Mouse (Mus musculus): ENCODE results near the gene Mrto4. TPM values are rescaled to one million over a fixed set of nuclear protein-coding genes. Genes with fewer than 3 reads are reported as not detected.
"Not testable (repeated sequence)": the region's sequence is repeated elsewhere in the genome, so short reads cannot be mapped to it uniquely, and the experiment has no call there.

Mrto4 gene
- total RNA-seq (2017), result 62.4 and 68.3 TPM in 2 replicates

DNA sequence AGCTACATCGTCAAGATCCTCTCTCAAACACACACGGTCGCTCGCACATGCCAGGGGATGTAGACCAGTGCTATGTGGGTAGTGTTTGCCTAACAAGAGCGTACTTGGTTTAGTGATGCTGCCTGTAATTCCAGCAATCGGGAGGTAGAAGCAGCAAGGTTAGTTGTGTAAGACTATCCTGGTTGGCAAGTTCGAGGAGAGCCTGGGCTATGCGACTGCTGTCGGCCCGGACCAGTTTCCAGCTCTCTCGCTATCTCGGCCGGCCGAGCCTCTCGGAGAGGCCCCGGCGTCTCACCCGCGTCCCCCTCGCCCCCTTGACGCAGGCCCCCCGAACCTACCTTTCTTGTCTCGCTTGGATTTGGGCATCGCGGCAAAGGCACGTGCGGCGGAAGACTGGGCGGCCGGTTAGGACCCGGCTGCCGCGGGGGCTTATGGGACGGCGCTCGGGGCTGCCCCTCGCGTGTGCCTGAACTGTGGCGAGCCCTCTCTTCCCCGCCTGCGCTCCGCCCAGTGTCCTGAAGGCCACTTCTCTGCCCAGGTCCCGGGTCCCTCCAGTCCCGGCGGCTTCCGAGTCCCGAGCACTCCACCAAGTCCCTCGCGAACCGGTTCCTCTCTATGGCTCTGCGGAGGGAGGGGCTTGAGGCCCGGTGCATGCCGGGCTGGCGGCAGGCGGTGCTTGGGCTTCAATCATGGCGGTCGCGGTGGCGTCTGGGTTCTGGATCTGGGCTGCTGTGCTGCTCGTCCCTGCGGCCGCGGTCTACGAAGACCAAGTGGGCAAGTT is at the start of gene Mrto4, which contains the start of the genes Emc1 and Ubr4:
Mrto4 (minus strand) TSS at position 646 of the 781 bp plus-strand sequence.
Emc1 (plus strand) TSS at position 657 of the 781 bp plus-strand sequence.
Ubr4 (plus strand) TSS at position 679 of the 781 bp plus-strand sequence.
- ATAC-seq (replicated peaks; ENCODE audit: low read depth, poor library complexity, severe bottlenecking), result peak; percentile 95

DNA sequence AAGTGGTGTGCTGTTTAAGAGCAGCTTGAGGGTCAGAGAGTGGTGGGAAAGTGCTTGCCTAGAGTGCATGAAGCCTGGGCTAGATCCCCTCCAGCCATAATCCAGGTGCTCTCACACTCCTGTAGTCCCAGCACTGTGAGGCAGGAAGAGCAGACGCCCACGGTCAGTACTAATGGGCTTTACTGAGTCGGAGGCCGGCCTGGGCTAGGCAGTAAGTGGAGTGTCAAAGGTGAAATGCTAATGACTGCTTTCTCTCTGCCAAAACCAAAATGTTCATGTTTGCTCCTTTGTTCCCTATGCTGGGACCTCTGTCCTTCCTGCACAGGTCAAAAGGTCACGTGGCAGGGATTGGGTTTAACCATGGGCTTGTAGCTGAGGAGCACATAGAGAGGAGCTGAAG is 48.1 kb upstream of the Mrto4 start:
- ATAC-seq (replicated peaks; ENCODE audit: low read depth, poor library complexity, severe bottlenecking), result no peak

GRCm38 (mm10) chr4:139395431-139395830 is 43.1 kb upstream of the Mrto4 start:
- no peak for ATAC-seq (replicated peaks; ENCODE audit: low read depth, poor library complexity, severe bottlenecking)

GRCm38 (mm10) chr4:139389557-139389956 is 37.2 kb upstream of the Mrto4 start:
- ATAC-seq (replicated peaks; ENCODE audit: low read depth, poor library complexity, severe bottlenecking), result no peak

DNA sequence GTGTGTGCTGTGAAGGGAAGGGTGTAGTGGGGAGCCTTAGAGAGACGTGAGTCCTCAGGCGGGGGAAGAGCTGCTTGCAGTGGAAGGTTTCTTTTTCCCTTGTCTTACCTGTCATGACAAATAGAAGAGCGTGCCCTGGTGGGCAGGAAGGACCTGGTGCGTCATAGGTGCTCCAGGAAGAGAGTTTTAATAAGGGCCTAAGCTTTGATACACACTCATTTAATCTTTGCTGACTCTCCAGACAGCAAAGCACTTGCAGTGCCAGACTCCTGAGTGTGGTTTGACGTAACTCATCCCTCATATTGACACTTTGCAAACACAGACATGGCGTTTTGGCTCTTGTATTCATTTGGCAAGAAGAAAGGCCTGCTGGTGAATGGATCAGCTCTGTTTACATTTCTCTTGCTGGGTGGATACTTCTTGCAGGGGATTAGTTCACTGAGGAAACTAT is 34.5 kb upstream of the Mrto4 start:
- no peak for ATAC-seq (replicated peaks; ENCODE audit: low read depth, poor library complexity, severe bottlenecking)

- ATAC-seq (replicated peaks; ENCODE audit: low read depth, poor library complexity, severe bottlenecking), result not testable (repeated sequence)
Observed at GRCm38 (mm10) chr4:139385841-139386240, 33.5 kb upstream of the Mrto4 start.

DNA sequence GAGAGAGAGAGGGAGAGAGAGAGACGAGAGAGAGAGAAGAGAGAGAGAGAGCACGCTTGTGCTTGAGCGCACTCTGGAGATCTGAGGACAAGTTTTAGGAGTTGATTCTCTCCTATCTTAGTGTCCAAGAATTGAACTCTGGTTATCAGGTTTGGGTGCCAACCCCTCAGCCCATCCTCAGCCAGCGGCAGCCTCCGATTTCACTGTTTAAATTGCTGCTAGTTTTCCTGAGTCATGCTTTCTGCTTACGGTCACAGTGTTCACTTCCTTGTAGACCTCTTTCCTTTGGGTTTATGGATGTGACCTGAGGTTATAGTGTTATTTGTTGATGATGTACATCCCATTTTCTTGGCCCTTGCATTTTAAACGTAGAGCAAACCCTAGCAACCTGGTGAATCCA is 29.9 kb upstream of the Mrto4 start:
- ATAC-seq (replicated peaks; ENCODE audit: low read depth, poor library complexity, severe bottlenecking), result 0 out of 2 replicates have a peak, but pooled peaks have one; percentile 7

- ATAC-seq (replicated peaks; ENCODE audit: low read depth, poor library complexity, severe bottlenecking), result no peak
Observed at GRCm38 (mm10) chr4:139381452-139381845, 29.1 kb upstream of the Mrto4 start.

- ATAC-seq (replicated peaks; ENCODE audit: low read depth, poor library complexity, severe bottlenecking), result peak; percentile 20; the same call in 1 of the 2 replicates
Observed at GRCm38 (mm10) chr4:139380775-139381451, 28.5 kb upstream of the Mrto4 start.

GRCm38 (mm10) chr4:139380207-139380748 is 27.9 kb upstream of the Mrto4 start:
- ATAC-seq (replicated peaks; ENCODE audit: low read depth, poor library complexity, severe bottlenecking), result peak; percentile 87

DNA sequence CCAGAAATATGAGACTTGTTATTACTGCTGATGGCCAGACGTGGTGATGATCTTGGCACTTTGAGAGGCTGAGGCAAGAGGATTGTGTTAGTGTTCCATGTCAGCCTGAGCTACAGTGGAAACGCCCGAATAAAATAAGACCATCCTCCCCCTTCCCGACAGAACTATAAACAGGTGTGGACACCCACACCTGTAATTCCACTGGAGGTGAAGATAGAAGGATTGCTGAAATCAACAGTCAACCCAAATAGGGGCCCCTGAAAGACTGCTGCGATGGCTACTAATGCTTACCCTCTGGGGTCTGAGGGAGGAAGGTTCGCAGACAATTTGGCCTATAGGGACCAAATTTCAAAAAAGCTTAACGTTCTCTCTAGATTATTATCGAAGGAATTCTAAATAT is 27.3 kb upstream of the Mrto4 start:
- ATAC-seq (replicated peaks; ENCODE audit: low read depth, poor library complexity, severe bottlenecking), result no peak

GRCm38 (mm10) chr4:139373531-139373930 is 21.2 kb upstream of the Mrto4 start:
- ATAC-seq (replicated peaks; ENCODE audit: low read depth, poor library complexity, severe bottlenecking), result no peak

- ATAC-seq (replicated peaks; ENCODE audit: low read depth, poor library complexity, severe bottlenecking), result no peak
Observed at GRCm38 (mm10) chr4:139373130-139373529, 20.8 kb upstream of the Mrto4 start.

DNA sequence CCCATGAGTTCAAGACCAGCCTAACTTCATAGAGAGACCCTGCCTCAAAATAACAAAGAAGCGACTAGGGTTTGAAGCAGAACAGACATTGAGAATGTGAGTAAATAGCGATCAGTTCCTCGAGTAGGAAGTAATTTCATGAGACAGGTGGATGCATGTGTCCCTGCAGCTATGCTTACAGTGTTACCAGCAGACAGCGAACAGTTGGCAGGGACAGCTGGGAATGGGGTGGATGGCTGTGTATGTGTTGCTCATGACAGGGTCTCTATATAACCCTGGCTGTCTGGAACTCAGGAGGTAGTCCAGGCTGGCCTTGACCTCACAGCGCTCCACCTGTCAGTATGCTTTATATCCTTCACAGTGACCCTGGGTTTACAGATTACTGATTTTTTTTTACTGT is 15.7 kb upstream of the Mrto4 start:
- ATAC-seq (replicated peaks; ENCODE audit: low read depth, poor library complexity, severe bottlenecking), result no peak

GRCm38 (mm10) chr4:139367336-139367735 is 15.0 kb upstream of the Mrto4 start:
- ATAC-seq (replicated peaks; ENCODE audit: low read depth, poor library complexity, severe bottlenecking), result no peak

- ATAC-seq (replicated peaks; ENCODE audit: low read depth, poor library complexity, severe bottlenecking), result no peak
Observed at GRCm38 (mm10) chr4:139360761-139361548, 8.6 kb upstream of the Mrto4 start.

DNA sequence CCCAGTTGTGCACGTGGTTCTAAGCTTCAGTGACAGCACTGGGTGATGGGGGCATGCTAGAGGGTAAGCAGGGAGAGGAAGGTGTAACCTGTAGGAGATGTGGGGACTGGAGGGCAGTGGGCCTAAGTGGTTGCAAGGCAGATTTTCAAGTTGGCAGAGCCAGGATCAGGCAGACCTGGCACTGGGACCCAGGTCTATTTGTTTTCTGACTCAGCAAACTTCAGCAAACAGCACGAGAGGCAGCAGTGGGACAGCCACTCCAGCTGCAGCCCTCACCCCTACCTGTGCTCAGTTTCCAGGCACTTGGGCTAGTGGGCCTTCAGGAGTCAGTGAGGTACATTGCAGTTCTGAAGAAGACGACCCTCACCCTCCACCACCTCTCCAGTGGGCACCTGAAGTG is 4.8 kb upstream of the Mrto4 start:
- ATAC-seq (replicated peaks; ENCODE audit: low read depth, poor library complexity, severe bottlenecking), result no peak

- peak; percentile 24 for ATAC-seq (replicated peaks; ENCODE audit: low read depth, poor library complexity, severe bottlenecking)
Observed at GRCm38 (mm10) chr4:139352832-139353231, 456 bp upstream of the Mrto4 start.

GRCm38 (mm10) chr4:139345416-139346019 is 6.9 kb downstream of the Mrto4 start:
- no peak for ATAC-seq (replicated peaks; ENCODE audit: low read depth, poor library complexity, severe bottlenecking)

DNA sequence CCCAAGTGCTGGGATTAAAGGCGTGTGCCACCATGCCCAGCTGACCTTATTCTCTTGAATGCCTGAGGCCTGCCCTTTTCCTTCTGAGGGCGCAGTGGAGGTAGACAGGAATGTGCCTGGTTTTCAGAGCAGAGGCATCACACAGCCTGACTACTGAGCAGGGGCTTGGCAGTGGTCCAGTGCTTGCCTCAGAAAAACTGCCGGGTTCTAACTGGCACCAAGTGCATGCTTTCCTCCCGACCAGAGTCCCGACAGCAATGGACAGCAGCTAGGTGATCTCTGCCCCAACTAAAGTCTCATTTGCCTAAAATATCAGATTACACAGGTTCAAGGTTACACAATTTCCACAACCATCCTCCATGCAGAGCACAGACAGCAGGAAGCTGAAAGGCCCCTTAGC is 8.7 kb downstream of the Mrto4 start:
- 0 out of 2 replicates have a peak, but pooled peaks have one; percentile 15 for ATAC-seq (replicated peaks; ENCODE audit: low read depth, poor library complexity, severe bottlenecking)

Data from common myeloid progenitor, adult 5-6 weeks (primary cell).